ENCODE assay signal across 18 mouse cellular contexts in genomic region chr2:117010001-117010400, GRCm38 (mm10).
DNase-seq lines count a peak whose midpoint lies in the region; ATAC-seq lines count a peak whose summit lies in the region.
"Had no signal": no experiment of that assay in that cellular context is flagged by ENCODE, and none has a peak within 500 bp of the region (broad histone marks: within the 10 kb centered on the region; RNA-seq: fewer than 3 reads in every experiment).

No protein-coding gene starts in this region.

- no peaks in the 10 kb centered on the region for H3K27me3 ChIP-seq in hindbrain, embryonic 12.5 days
- H3K27me3 ChIP-seq: liver, embryonic 12.5 days; lung, embryonic 15.5 days; midbrain, embryonic 15.5 days had no signal

- WGBS in hindbrain, embryonic 12.5 days, result 87% methylated on average over 6 of the region's 6 CpGs

- peak; percentile 20 to 51 for DNase-seq in frontal cortex, adult 2 months (ENCODE audit: extremely low spot score in 1 of 2, low spot score in 1 of 2)
- no peak for DNase-seq in frontal cortex, postnatal 14 days (ENCODE audit: low spot score in 2 of 2)
- DNase-seq in right cerebral cortex, adult 2 months (ENCODE audit: low spot score in 2 of 2), result peak; percentile 43 to 55
- DNase-seq in right cerebral cortex, postnatal 4 days, result no peak
- peak; percentile 14 to 16 for DNase-seq in layer of hippocampus, postnatal 36 days
- no peak for DNase-seq in gastrocnemius, adult 18-20 months (ENCODE audit: low spot score)
- DNase-seq: cerebellum, postnatal 14 days; heart, adult 2 months; kidney, adult 11 months; kidney, postnatal 14 days; thymus, postnatal 4 days had no signal

- H3K27ac ChIP-seq in hindbrain, embryonic 12.5 days, result no peak overlapping the region
- H3K27ac ChIP-seq: heart, adult 2 months; hindbrain, embryonic 14.5 days; limb, embryonic 10.5 days; liver, embryonic 12.5 days; lung, embryonic 15.5 days; midbrain, embryonic 15.5 days; stomach, postnatal 0 days had no signal

- no peak for ATAC-seq in hindbrain, embryonic 12.5 days (ENCODE audit: low FRiP score)
- ATAC-seq: liver, embryonic 12.5 days; midbrain, embryonic 15.5 days had no signal

- no peaks in the 10 kb centered on the region for H3K9me3 ChIP-seq in hindbrain, embryonic 12.5 days (replicated peaks)
- H3K9me3 ChIP-seq: limb, embryonic 10.5 days; liver, embryonic 12.5 days; lung, embryonic 15.5 days; midbrain, embryonic 15.5 days had no signal

- no peak overlapping the region for H3K4me2 ChIP-seq in hindbrain, embryonic 12.5 days (replicated peaks)
- H3K4me2 ChIP-seq: hindbrain, embryonic 14.5 days; liver, embryonic 12.5 days; lung, embryonic 15.5 days; midbrain, embryonic 15.5 days had no signal

- H3K4me3 ChIP-seq in hindbrain, embryonic 12.5 days, result no peak overlapping the region
- H3K4me3 ChIP-seq: heart, adult 2 months; limb, embryonic 10.5 days; liver, embryonic 12.5 days; lung, embryonic 15.5 days; midbrain, embryonic 15.5 days had no signal

- H3K36me3 ChIP-seq in hindbrain, embryonic 12.5 days, result no peaks in the 10 kb centered on the region
- H3K36me3 ChIP-seq: limb, embryonic 10.5 days; liver, embryonic 12.5 days; lung, embryonic 15.5 days; midbrain, embryonic 15.5 days had no signal

- H3K9ac ChIP-seq in hindbrain, embryonic 12.5 days, result no peak overlapping the region
- H3K9ac ChIP-seq: hindbrain, embryonic 14.5 days; liver, embryonic 12.5 days; lung, embryonic 15.5 days; midbrain, embryonic 15.5 days had no signal

- H3K4me1 ChIP-seq in hindbrain, embryonic 12.5 days, result no peaks in the 10 kb centered on the region
- H3K4me1 ChIP-seq: limb, embryonic 10.5 days; lung, embryonic 15.5 days; midbrain, embryonic 15.5 days had no signal

Comparison
In these comparisons a context has a peak if more than half of its experiments do, and no peak if none do; other contexts are left out.
1. DNase-seq: peak in frontal cortex, adult 2 months (2 of 2), right cerebral cortex, adult 2 months (2 of 2) and layer of hippocampus, postnatal 36 days (2 of 2); none in frontal cortex, postnatal 14 days (0 of 2), right cerebral cortex, postnatal 4 days (single experiment) and gastrocnemius, adult 18-20 months (single experiment).